Mouse (Mus musculus) mesoderm, embryonic 11.5 days (tissue): ENCODE data around the gene Smim7.

Experiments
- DNase-seq: peaks from one replicate; pipeline ENCODE4 v3.0.0-alpha.2; 2012; ENCODE audit warnings: low read depth, low spot score

Smim7 gene

GRCm38 (mm10) chr8:72547802-72548643 is 22.9 kb downstream of the Smim7 start, which contains the start of gene Med26:
Med26 (minus strand) TSS chr8:72548270.
- DNase-seq = peak; percentile 100

GRCm38 (mm10) chr8:72547122-72547801 is 23.6 kb downstream of the Smim7 start:
- peak; percentile 4 for DNase-seq

GRCm38 (mm10) chr8:72539234-72539633 is 31.7 kb downstream of the Smim7 start:
- DNase-seq = peak; percentile 4

GRCm38 (mm10) chr8:72534888-72535287 is 36.0 kb downstream of the Smim7 start:
- DNase-seq = no peak

- DNase-seq = no peak
These were observed 38.8 kb downstream of the Smim7 start for GRCm38 (mm10) chr8:72532103-72532502.

- no peak for DNase-seq
These were observed 49.0 kb downstream of the Smim7 start for GRCm38 (mm10) chr8:72521888-72522287.

GRCm38 (mm10) chr8:72517421-72517988 is 53.4 kb downstream of the Smim7 start:
- no peak for DNase-seq
